Mouse (Mus musculus): ENCODE measurements around the gene Rcan1.
"Not testable (repeated sequence)": the region's sequence is repeated elsewhere in the genome, so short reads cannot be mapped to it uniquely, and the experiment has no call there.

Rcan1 gene

DNA sequence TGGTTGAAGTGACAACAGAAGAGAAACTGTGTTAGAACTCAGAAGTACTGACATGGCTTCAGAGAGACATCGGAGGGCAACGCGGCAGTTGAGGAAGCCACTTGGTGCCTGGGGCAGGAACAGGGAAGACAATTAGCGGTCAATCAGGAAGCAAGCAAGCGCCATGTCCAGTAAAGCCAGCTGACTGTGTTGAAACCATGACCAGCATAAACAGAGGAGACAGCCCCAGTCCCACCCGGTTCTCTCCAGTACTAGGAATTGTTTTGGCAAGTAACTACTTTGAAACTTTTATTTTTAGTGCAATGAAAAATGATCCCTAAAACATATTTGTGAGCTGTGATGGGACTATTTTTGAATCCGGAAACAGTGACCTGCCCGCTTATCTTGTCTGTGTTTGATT lies 39.9 kb downstream of the Rcan1 start:
- no peak for DNase-seq

DNA sequence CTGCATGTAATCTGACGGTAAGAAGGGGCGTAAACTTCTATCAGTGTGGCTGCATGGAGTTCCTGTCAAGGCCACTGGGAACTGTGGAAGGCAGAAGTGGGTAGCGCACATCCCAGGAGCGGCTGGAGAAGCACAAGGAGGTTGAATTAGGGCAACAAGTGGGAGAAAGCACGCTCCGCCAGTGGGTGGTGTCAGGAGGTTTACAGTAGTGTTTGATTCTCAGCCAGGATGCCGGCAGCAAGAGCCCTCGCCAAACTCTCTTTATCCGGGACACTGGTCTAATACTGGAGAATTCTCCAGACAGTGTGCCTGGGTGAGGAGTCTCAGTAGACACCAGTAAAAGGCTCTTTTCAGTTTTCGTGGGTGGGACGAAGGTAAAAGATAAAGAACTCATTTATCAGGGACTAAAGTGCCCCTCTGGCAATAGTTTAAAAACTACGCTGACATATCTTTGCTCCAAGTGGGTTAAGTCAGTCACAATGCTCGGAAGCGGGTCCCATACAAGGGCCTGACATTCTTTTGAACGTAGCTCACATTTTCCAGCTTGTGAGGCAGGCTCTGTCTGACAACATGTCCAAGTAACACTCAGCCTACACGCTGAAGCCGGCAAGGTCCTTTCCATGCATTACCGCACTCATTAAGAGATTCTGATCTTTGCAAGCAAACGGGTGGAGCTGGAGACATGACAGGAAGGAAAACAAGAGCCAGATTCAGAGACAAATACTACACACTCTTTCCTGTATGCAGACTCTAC lies 42.3 kb downstream of the Rcan1 start:
- DNase-seq: no peak

DNA sequence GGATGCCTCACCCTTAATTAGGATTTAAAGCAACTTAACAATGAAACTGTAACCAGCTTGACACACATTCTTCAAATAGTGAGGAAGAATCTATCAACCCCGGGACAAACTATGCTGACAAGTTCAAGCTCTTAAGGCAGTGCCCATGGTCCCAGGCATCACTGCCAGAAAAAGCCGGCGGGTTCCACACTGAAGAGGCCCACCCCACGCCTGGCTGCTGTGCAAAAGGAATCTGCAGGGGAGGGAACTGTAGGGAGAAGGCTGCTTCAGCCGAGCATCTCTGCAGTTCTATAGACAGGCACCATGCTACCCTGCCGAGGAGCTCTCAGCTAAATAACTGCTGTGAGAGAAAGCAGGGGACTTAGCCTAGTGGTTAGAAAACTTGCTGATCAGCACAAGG lies 44.0 kb downstream of the Rcan1 start:
- DNase-seq: no peak

DNA sequence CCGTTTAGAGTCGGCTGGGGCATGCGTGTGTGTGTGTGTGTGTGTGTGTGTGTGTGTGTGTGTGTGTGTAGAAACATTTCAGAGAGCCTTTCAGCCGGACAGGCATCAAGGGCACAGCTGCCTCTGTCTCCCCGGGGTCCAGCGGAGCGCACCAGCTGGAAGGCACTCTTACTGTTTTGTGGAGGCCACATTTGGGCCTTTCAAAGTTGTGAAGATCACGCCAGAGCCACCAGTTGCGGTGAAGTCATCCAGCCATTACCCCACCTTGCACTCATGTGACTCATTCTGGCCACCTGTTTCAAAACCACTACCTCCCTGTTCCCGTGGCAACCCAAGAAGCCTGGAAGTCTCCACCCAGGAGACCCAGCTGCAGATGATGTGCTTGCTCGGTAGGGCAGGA lies 44.8 kb downstream of the Rcan1 start:
- DNase-seq: no peak

DNA sequence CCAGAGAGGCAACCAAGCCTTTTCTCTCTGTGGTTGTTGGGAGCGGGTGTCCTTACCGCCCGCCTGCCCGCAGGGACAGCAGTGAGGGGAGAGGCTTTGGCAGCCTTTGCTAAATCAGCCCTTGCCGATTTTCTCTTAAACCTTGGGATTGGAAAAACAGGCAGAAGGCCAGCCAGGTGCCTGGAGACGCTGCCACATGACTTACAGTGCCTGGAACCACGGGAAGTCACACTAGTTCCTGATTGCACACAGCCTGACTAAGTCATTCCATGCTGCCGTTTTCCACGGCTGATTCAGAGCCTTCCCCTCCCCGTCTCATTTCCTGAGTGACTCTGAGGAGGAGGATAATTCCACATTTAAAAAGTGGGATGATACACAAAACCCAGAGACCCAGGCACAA lies 47.3 kb downstream of the Rcan1 start:
- peak; percentile 21 to 38 for DNase-seq

DNA sequence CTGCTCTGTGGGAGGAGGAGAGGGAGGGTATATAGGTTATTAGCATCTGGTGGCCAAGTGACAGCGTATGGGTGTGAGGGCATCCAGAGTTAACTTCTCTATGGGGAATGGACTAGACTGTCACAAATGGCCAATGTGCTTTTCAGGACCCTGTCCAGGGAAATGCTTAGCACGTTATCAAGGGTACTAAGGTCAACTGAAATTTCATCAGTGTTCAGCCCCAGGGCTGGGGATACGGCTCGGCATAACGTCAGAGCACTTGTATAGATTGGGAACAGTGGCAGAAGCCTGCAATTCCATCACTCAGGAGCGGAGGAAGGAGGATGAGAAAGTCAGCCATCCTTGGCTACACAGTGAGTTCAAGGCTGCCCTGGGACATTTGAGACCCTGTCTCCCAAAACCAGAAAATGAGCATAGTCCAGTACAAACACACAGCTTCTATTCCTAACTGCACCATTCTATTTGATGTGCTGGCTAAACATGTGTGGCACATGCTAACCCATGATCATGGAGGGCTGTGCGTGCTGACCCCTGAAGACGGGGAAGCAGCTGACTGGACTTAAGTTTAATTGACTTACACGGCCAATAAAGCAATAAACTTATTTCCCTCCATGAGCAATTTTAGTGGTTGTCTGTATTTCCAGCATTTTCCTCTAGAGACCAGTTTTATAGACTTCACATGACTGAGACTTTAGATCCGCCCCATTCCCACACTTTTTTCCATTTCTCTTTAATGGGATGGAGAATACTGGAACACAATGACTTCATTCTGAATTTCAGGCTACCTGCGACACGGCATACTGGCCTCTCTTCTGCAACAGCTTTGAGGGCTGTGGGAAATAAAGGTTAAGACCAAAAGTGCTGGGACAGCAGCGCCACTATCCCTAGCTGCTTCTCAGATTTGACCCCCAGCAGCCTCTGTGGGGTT lies 48.0 kb downstream of the Rcan1 start:
- no peak for DNase-seq

DNA sequence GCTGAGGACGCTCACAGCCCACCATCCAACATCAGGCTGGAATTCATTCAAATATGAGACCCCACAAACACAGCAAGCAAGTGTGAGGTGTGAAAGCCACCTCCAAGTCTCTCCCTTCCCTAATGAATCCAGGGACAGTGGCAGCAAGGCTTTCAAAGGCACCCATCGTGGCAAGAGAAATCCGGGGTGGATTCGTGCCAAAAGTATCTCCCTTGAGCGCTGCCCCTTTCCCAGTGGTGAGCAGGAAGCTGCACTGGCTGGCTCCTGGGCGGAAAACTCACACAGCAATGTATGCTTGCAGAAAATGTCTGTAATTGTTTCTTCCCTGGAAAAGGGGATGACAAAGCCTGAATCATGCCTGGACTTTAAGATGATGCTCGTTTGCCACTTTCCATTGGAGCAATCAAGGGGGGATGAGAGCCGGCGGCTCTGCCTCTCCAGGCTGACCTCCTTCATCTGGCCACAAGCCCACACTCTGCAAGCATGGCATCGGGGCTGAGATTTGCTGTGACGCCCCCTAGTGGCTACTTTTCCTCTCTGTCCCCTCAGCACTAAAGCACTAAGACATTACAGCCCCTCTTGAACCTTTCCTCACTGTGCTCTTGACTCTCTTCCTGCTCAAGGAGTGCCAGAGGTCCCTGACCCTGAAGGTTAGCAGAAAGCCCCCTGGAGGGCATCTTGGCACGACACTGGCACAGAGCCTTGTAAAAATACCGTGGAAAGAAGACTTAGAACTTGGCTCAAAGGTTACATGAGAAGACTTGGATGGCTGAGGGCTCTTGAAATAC lies 49.3 kb downstream of the Rcan1 start:
- no peak for DNase-seq

DNA sequence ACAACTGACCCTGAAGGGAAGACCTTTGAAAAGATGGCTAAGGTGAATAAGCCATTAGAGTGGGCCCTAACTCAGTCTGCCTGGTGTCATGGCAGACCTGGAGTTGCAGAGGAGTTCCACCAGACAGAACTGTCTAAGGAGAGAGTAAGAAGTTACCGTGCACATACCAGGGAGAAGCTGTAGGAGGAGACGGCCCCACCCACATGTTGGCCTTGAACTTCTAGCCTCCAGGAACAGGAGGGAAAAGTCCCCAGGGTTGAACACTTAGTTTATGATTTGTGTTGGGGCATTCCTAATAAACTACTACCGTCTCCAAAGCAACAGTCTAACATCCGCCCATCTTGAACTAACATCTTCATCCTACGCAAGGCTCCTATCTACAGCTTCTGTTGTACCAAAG lies 50.0 kb downstream of the Rcan1 start:
- DNase-seq: no peak

DNA sequence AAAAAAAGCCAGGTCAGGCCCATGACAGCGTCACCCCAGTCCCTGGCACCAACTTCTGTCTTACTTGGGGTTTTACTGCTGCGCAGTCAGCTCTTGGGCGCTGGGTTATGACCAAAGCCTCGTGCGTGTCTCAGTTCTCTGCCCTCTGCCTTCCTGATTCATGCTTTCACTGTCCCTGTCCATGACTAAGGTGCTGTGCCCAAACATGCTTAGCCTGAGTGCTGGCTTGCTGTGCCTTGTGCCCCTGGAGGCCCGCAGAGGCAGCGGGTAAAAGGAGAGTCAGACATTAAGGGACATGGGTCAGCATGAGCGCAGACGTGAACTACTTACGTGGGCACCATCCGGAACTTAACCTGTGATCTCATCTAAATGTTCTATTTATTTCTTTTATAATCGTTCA lies 51.6 kb downstream of the Rcan1 start:
- DNase-seq: no peak

DNA sequence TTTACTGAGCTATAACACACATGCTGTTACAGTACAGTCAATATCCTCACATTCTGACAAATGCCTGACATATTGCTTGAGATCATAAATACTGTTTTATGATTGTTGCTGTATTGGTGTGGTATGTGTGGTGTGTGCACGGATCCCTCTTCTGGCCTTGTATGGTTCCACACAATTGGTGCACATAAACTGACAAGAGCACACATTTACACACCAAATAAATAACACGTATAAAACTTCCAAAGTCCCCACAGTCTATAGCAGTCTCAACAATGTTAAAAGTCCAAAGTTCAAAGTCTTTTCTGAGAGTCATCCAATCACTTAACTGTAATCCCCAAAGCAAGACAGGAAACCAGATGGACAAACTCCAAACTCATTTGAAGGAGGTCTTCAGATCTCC lies 53.4 kb downstream of the Rcan1 start:
- no peak for DNase-seq

DNA sequence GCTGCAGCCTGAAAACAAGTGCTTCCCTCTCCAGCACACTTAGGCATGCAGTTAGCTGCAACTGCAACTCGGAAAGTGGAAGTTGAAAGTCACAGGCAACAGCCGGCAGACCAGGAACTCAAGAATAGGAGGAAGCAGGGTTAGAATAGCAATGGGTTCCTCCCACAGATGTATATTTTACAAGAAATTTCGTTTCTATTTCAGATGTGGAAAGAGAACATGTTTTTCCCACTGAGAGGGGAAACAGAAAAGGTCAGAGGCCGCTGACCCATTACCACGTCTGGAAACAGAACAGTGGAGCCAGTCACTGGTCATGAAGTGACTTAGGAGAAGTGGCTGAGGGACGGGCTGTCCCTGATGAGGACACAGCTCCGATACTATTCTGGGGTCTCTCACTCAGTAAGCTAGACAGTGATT lies 55.0 kb downstream of the Rcan1 start:
- no peak for DNase-seq

DNA sequence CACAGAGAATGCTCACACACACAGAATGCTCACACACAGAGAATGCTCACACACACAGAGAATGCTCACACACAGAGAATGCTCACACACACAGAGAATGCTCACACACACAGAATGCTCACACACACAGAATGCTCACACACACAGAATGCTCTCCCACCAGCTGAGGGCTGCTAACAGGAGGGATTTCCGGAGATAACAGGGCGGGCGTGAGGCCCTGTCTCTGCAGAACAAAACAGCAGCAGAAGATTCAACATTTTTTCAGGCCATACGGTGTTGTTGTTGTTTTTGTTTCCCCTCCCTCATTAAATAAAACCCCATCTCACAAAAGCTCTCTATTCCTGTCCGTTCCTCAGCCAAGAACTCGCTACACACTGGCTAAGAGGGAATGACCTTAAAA lies 55.6 kb downstream of the Rcan1 start:
- not testable (repeated sequence) for DNase-seq

DNA sequence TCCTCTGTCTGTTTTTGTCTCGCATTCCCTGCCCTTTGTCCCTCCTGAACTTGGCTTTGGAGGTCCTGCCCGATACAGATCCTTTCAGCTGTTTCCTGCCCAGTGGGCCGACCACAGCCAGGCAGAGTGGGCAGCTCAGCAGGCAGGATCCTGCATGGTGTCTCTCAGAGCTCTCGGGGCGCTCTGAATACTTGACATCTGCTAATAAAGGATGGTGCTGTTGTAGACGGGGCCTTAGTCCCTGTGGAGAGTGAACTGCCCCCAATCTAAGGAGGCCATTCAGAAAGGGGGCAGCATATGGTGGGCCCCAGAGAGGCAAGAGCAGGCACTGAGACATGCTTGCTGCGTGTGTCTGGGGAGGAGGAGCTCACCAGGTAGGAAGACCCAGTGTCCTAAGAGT lies 57.8 kb downstream of the Rcan1 start:
- no peak for DNase-seq

DNA sequence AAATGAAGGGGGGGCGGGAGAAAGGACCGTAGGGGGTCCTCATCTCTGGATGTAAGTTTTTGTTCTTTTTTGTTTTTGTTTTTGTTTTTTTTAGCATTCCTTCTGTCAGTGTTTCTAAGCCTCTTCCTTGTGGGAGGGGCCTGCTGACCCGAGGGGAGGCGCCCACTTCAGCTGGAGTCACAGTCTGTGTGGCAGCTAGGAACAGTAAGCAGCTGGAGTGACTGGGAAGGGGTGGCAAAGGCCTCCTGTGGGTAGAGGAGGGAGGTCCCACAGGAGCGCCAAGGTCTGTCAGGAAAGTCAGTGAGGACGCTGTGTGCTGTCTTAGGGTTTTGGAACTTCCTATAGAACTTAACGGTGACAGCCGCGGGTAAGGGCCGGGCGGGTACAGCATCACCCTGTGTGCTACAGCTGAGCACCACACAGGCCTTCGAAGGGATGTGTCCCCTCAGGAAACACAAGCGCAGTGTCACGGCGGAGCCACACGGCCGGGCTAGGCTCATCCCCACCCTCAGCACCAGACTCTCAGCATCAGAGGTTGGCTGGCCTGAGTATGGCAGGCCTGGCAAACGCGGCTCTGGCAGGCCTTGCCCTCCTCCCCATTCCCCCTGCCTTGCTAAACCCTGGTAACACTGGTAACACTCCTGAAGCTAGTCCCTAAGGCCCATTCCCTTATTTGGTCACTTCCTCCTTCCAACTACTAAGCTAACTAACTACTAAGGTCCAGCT lies 58.5 kb downstream of the Rcan1 start:
- no peak for DNase-seq

DNA sequence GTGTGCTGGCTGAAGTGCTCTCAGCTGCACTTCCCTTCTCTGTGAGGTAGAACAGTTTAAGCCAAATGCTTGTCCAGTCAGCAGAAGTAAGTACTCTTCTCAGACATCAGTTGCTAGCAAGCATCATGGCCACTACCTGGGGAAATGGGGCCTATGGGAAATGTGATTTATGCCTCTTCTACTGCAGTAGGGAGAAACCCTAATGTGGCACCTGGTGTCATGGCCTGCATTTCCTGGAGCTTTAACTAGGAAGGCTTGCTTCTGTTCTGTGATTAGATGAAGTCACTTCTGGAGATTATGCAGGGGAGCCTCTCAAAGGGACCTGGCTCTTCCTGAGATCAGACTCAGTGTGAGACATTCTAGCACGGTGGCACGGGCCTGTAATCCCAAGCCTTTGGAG lies 60.3 kb downstream of the Rcan1 start:
- DNase-seq: no peak

DNA sequence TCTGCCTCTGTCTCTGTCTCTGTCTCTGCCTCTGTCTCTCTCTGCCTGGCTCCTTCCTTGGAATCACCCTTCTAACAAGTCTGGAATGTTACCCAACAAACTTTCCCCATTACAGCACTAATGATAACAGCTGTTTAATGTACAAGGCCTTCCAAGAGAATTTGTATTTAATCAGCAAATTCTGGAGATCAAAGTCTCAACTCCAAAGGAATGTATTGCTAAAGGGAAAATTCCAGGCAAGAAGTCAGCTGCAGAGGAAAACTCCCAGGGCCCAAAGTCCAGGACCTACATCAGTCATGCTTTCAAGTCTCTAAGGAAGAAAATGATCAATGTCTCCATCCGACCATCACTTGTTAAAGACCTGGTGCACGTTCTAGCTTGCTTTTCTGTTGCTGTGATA lies 62.8 kb downstream of the Rcan1 start:
- no peak for DNase-seq

DNA sequence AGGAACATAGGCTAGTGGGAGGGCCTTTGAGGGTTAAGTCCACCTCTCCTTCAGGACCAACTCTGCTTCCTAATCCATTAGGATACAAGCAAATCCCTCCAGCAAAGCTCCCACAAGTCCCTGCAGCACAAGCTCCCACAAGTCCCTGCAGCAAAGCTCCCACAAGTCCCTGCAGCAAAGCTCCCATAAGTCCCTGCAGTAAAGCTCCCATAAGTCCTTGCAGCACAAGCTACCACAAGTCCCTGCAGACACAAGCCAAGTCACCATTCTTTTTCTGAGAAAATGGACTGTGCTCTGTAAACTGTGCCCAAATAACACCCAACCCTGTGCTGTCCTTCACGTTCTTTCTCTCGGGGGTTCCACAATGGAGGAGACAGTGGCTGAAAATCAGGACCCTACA lies 66.5 kb downstream of the Rcan1 start:
- no peak for DNase-seq

DNA sequence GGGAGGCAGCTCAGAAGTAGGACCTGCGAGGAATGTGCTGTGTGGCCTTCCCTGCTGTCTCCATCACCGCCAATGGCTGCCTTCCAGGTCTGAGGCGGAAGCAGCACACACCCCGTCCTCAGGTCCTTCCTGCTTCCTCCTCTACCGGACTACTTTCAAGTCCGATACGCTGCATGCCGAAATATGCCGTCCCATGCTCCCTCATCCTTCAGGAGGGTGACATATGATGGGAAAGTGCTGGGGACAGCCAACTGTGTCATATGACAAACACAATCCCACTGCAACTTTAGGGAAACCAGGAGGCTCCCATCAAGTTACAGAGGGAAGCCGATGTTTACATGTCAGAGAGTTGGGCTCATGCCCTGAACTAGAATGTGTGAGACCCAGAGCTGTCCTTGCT lies 67.6 kb downstream of the Rcan1 start:
- DNase-seq: no peak

DNA sequence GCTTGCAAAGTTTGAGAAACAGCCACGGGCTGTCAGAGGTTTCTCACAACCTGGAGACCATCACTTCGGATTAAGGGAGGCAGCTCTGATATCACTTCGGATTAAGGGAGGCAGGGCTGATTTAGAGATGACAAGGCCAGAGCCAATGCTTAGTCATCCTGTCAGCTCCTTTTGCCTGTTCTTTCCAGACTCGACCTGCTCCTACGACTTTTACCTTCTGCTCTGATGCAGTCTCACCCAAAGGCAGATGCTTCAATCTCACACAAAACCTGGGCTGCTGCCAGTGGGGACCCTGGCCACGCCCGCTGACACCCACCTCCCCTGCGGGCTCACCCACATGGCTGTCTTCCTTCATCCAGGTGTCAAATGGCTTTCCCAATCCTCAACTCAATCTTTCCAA lies 68.5 kb downstream of the Rcan1 start:
- no peak for DNase-seq

DNA sequence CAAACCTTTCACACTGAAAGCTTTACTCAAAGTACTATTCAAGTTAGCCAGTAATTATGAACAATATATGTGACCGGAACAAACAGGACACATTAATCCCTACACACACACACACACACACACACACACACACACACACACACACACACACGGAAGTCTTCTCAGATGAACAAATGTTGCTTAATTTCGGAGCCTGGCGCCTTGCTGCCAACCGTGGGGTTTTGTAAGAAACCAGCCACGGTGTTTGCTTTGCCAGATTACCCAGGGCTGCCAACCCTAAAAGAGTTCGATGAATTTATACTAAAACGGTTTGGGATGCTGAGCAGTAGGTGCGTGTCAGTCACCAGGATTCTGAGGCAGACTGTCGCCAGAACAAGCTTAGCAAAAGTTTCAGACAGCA lies 69.5 kb downstream of the Rcan1 start:
- DNase-seq: no peak

DNA sequence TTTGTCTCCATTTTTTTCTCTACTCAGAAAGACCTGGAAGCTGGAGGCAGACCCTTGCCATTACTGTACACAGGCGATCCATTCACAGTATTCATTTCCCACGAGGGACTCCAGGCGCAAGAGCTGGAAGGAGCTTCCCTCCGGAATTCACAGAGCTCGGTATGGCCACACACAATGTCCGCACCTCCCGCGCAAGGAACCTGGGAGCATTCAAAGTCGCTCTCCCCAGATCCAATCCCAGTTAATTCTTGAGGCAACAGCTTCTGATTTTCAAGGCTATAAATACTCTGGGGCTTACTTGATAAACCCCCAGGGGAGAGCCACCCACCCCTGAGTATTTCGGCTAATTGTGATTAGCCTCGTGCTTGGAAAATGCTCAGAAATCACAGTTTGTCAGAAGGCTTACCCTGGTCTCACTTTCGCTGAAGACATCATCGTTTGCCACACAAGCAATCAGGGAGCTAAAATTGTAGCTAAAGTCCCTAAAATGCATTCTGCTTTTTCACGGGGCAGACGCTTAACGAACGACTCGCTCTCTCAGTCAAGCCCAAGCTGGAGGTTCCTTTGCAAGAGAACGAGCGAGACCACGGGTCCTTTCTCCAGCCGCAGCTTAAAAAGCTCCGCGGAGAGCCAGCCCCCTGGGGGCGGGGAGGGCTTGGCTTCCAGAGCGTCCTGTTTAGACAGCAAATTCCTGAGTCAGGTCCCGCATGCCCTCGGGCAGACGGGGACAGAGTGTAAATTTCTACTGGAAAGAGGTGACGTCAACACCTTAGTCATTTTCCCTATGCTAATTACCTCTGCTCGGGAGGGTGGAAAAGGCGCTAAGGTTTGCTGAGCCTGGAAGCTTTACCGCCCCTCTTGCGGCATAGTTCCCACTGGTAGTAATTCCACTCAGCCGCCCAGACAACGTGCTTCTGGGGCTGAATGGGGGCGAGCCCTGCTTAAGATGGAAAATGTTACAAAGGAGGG lies 70.9 kb downstream of the Rcan1 start:
- DNase-seq: peak; percentile 62 to 63

Measured in cerebellum, postnatal 36 days (tissue).